Mouse (Mus musculus) subcutaneous adipose tissue, adult 2 months (tissue): ENCODE results near the gene Zfp511. TPM values are rescaled to one million over a fixed set of nuclear protein-coding genes. Genes with fewer than 3 reads are reported as not detected.

Experiments
- polyA plus RNA-seq: library from polyadenylated mRNA; depleted of rRNA; stranded (reverse); fragments of >200 nt; gene quantifications from 2 replicates; pipeline ENCODE4 v1.2.3, GENCODE M21; 2012; ENCODE audit warnings: low replicate concordance; rRNA removed

The Zfp511 gene
- polyA plus RNA-seq = 45.5 and 100 TPM in 2 replicates

DNA sequence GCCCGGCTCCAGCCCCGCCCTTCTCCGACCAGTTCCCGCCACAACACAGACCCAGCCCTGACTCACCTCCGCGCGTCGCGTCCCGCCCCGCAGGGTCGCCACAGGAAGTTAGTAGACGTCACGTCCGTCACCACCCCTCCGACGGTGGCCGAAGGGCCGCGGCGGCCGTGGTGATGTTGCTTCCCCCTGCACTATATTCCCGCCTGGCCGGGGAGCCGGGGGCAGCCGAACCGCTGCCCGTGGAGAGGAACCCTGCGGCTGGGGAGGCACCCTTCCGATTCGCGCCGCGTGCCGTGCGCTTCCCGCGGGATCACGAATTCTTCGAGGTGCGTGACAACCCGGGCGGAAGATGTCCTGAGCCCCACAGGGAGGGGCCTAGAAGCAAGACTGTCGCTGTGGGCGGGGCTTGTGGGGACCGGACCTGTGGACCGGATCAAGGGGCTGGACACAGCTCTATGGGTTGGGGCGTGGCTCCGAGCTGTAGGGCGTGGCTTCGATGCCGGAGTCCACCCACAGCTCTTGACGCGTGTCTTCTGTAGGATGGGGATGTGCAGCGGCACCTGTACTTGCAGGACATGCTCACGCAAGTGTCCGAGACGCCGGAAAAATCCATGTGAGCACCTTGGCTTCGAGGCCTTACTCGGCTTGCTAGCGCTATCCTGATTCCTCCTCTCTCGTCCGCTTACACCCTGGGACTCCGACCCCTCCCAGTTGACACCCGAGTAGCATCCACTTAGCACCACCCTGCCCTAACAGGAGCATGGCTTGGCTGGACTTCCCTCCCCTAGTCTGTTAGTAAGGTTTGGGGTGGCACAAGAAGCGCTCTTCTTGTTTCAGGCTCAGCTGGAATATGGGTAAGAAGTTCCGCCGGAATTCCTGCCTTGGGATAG lies at the start of gene Zfp511, which contains the start of gene Tubgcp2:
TSS of gene Zfp511 (plus strand) at position 111 of the 890 bp plus-strand sequence.
TSS of gene Tubgcp2 (minus strand) at position 389 of the 890 bp plus-strand sequence.

DNA sequence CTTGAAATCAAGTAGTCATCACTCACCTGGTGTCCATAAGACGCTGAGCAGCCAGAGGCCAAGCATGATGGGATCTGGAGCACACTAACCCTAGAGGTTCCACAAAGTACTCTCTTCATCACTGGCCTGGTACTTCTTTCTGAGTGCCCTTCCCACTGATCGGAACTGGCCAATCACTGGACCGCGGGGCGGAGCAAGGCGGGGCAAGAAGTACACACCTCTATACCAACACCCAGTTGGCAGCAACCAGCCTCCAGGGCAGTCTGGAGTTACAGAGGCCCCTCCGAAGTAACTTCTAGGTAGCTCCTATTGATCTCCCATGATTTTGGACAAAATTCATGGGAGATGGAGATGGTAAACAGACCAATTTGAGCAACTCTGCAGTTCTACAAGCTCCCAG lies 43.8 kb upstream of the Zfp511 start, which contains the start of gene Adam8:
TSS of gene Adam8 (minus strand) at position 157 of the 400 bp plus-strand sequence.

DNA sequence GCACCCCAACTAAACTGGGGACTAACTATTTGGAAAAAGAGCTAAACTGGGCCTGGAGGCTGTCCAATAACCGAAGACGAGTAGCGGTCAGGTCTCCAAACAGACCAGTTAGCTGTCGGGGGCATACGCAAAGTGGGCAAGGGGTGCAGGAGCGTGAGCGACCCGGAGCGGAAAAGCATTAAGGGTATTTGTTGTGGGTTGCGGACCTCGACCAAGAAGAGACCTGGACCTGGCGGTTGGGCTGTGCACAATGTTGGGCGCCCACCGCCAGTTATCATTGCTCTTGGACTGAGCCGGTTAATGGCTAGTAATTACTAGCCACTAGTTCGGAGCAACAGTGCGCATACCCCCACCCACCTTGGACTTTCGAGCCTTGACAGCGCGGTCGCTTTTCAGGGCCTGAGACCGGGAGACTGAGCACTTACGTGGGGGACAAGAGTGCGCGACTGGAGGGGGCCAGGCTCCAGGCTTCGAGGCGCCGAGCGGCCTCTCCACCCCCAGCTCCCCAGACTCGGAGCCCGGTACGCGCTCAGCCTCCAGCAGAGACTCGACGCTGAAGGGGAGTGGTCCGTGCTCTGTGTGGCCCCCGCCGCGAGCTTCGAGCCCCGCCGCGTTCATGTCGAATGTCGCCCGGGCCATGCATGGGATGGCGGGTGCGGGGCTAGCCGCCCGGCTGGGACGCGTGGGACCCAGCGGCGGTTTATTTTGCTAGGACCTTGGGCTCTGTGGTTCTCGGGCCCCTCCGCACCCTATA lies 12.3 kb downstream of the Zfp511 start, which contains the start of gene Msx3:
TSS of gene Msx3 (minus strand) at position 729 of the 754 bp plus-strand sequence.

DNA sequence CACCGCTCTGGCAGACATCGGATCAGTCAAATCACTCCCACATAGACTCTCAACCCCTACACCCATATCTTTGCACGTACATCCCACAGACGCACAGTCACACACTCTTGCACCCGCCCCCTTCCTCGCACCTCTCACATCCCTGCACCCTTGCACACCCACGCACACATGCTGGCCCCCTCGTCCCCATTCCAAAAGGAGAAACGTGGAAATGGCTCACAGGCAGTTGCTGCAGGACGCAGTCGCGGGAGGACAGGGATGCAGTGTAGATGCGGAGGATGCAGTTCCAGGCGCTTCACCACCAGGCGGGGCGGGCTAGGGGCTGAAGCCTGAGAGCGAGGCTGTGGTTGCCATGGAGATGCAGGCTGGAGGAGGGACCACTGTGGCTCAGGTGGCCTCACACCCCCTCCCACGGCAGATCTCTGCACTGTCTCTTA lies 46.1 kb downstream of the Zfp511 start, which contains the start of gene Caly:
TSS of gene Caly (minus strand) at position 307 of the 437 bp plus-strand sequence.

Other genes starting within 250 kb of the Zfp511 start
- 0.18 TPM in 1 of 2 replicates, not detected in the other for gene Adgra1, start 202.2 kb upstream of the Zfp511 start, polyA plus RNA-seq
- gene Kndc1, start 141.7 kb upstream of the Zfp511 start, polyA plus RNA-seq = not detected in 2 replicates
- gene Utf1, start 92.6 kb upstream of the Zfp511 start, polyA plus RNA-seq = not detected in 2 replicates
- 0.14 and 0.32 TPM in 2 replicates for gene 6430531B16Rik, start 57.6 kb upstream of the Zfp511 start, polyA plus RNA-seq
- 12.3 and 18.5 TPM in 2 replicates for gene Adam8, start 43.8 kb upstream of the Zfp511 start, polyA plus RNA-seq
- gene Tubgcp2, start 278 bp downstream of the Zfp511 start, polyA plus RNA-seq = 28.2 and 39.2 TPM in 2 replicates
- gene Msx3, start 12.7 kb downstream of the Zfp511 start, polyA plus RNA-seq = not detected in 2 replicates
- gene Caly, start 46.2 kb downstream of the Zfp511 start, polyA plus RNA-seq = 0.18 and 0.19 TPM in 2 replicates
- 1.7 and 21.1 TPM in 2 replicates for gene Prap1, start 57.0 kb downstream of the Zfp511 start, polyA plus RNA-seq
- 46.2 and 65.2 TPM in 2 replicates for gene Fuom, start 66.0 kb downstream of the Zfp511 start, polyA plus RNA-seq
- 27.3 and 32.0 TPM in 2 replicates for gene Paox, start 79.4 kb downstream of the Zfp511 start, polyA plus RNA-seq
- gene Echs1, start 80.1 kb downstream of the Zfp511 start, polyA plus RNA-seq = 240 and 347 TPM in 2 replicates
- gene Mtg1, start 101.2 kb downstream of the Zfp511 start, polyA plus RNA-seq = 30.3 and 50.3 TPM in 2 replicates
- gene Sprn, start 118.5 kb downstream of the Zfp511 start, polyA plus RNA-seq = 0.89 and 2.7 TPM in 2 replicates
- gene Olfr522, start 128.4 kb downstream of the Zfp511 start, polyA plus RNA-seq = not detected in 2 replicates
- gene Olfr523, start 136.8 kb downstream of the Zfp511 start, polyA plus RNA-seq = not detected in 2 replicates
- not detected in 2 replicates for gene Olfr524, start 169.6 kb downstream of the Zfp511 start, polyA plus RNA-seq
- 0.36 and 1.7 TPM in 2 replicates for gene Cd163l1, start 181.9 kb downstream of the Zfp511 start, polyA plus RNA-seq
- 0.04 and 0.13 TPM in 2 replicates for gene 5830411N06Rik, start 210.9 kb downstream of the Zfp511 start, polyA plus RNA-seq